Mouse (Mus musculus) megakaryocyte, embryonic 14.5 days (primary cell): ENCODE results near the gene Srrm1.
"Not testable (repeated sequence)": the region's sequence is repeated elsewhere in the genome, so short reads cannot be mapped to it uniquely, and the experiment has no call there.

Experiments
- FLI1 ChIP-seq: IDR thresholded peaks from 2 replicates; pipeline ENCODE4 v1.6.1; 2012; ENCODE audit warnings: low read length, inconsistent platforms, mixed read lengths
- GATA1 ChIP-seq: IDR thresholded peaks from 3 replicates; pipeline ENCODE4 v1.6.1; 2012; ENCODE audit warnings: mixed read lengths, low read length, inconsistent platforms, borderline replicate concordance

DNA sequence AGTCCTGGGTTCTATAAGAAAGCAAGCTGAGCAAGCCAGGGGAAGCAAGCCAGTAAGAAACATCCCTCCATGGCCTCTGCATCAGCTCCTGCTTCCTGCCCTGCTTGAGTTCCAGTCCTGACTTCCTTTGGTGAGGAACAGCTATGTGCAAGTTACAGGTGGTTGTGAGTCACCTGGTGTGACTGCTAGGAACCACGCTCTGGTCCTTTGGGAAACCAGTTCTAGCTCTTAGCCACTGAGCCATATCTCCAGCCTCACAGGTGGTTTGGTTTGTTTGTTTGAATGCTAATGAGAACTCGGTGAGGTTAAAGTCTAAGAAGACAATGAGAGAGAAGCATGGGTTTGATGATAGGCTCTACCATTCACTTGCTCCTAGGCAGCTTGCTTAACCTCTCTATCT is 73.1 kb downstream of the Srrm1 start:
- not testable (repeated sequence) for TF ChIP-seq GATA1, FLI1
